Mouse (Mus musculus): ENCODE data around the gene Actr3b. TPM values are rescaled to one million over a fixed set of nuclear protein-coding genes. Genes with fewer than 3 reads are reported as not detected.

Gene Actr3b
- polyA plus RNA-seq, 1 experiment: not detected

DNA sequence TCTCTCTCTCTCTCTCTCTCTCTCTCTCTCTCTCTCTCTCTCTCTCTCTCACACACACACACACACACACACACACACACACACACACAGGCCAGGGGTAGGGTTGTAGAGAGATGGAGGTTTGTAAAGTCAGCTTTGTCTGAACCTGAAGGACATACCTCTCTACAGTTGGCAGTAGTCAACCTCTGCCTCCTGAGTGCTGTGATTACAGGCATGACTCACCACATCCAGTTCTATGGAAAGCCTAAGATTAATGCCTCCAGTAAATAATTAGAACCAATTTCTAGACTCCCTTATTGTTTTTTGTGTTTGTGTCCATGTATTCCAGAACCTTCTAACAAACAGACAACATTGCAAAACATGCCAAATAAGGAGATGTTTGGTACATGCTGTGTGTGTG, 11.9 kb upstream of the Actr3b start:
- H3K4me3 ChIP-seq (ENCODE audit: insufficient read depth, low read depth, low read length): no peak overlapping the region
- TF ChIP-seq CTCF (IDR thresholded peaks at IDR 0.05; ENCODE audit: insufficient read depth, low read depth, low read length): no peak
- no peak for TF ChIP-seq POLR2A (IDR thresholded peaks at IDR 0.05; ENCODE audit: insufficient read depth, low read depth, low read length)
- H3K4me1 ChIP-seq (ENCODE audit: control insufficient read depth, insufficient read depth, low read length): no peaks in the 10 kb centered on the region

DNA sequence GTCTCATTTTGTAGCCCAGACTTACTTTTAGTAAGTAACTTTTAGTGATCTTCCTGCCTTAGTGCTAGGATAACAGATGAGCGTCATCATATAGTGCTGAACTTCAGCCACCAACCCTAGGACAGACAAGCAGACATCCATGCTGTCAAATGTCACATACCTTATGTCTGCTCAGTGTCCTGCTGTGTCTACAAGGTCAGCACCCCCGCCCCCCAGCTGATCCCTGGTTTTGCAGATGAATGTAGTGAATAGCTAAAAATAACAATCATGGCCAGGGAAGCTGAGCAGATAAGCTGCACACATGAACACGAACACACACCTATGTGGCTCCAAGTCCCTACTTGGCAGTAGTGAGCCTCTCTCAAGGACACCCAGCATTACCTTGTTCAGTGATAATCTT, 11.2 kb upstream of the Actr3b start:
- no peak for TF ChIP-seq POLR2A (IDR thresholded peaks at IDR 0.05; ENCODE audit: insufficient read depth, low read depth, low read length)
- no peak for TF ChIP-seq CTCF (IDR thresholded peaks at IDR 0.05; ENCODE audit: insufficient read depth, low read depth, low read length)
- peak overlapping the region; percentile 44; the same call in 1 of the 2 replicates for H3K27ac ChIP-seq (ENCODE audit: insufficient read depth, low read depth, low read length)
- 89% methylated on average over 3 of the region's 3 CpGs for WGBS
- H3K4me1 ChIP-seq (ENCODE audit: control insufficient read depth, insufficient read depth, low read length): no peaks in the 10 kb centered on the region
- H3K4me3 ChIP-seq (ENCODE audit: insufficient read depth, low read depth, low read length): no peak overlapping the region

More for the DNA sequence above, 11.9 kb upstream of the Actr3b start:
- no peak overlapping the region for H3K27ac ChIP-seq (ENCODE audit: insufficient read depth, low read depth, low read length)

DNA sequence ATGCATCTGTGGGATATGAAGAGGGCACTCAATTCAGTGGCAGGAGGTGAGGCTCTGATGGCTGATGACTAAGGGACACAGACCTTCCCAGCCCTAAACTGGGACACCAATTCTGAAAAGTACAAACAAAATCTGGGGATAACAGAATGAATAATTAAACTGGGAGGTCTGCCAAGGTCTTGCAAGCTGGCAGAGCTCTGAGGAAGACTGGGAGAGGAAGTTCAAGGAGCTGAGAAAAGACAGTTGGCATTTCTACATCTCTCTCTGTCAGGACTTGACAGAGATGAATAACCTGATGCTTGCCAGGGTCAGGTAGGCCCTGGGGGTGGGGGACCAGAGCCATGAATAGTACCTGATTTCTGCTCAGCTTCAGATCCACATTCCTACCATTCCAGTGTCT, 8.2 kb upstream of the Actr3b start:
- H3K4me1 ChIP-seq (ENCODE audit: control insufficient read depth, insufficient read depth, low read length): no peaks in the 10 kb centered on the region
- no peak overlapping the region for H3K4me3 ChIP-seq (ENCODE audit: insufficient read depth, low read depth, low read length)
- TF ChIP-seq CTCF (IDR thresholded peaks at IDR 0.05; ENCODE audit: insufficient read depth, low read depth, low read length) (no peak), POLR2A (IDR thresholded peaks at IDR 0.05; ENCODE audit: insufficient read depth, low read depth, low read length) (no peak)
- H3K27ac ChIP-seq (ENCODE audit: insufficient read depth, low read depth, low read length): peak overlapping the region; percentile 45

DNA sequence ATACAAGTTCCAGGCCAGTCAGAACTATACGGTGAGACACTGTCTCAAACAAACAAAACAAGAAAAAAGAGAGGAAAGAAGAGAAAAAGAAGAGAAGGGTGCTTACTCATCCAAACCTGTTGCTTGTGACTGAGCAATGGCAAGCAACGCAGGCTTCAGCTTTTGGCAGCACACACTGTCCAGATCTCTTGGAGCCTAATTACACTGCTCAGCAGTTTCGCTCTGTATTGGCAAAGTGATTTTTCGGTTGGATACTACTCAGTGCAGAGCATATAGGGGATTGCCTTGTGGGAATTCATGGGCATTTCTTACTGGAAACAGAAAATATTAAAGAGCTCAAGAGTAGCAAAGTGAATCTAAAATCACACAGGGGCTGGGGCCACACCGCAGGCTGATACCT, 6.9 kb upstream of the Actr3b start:
- Histone ChIP-seq H3K27ac (ENCODE audit: insufficient read depth, low read depth, low read length) (no peak overlapping the region), H3K4me3 (ENCODE audit: insufficient read depth, low read depth, low read length) (no peak overlapping the region), H3K4me1 (ENCODE audit: control insufficient read depth, insufficient read depth, low read length) (no peaks in the 10 kb centered on the region)
- 69% methylated on average over 5 of the region's 5 CpGs for WGBS
- TF ChIP-seq POLR2A (IDR thresholded peaks at IDR 0.05; ENCODE audit: insufficient read depth, low read depth, low read length) (no peak), CTCF (IDR thresholded peaks at IDR 0.05; ENCODE audit: insufficient read depth, low read depth, low read length) (no peak)

DNA sequence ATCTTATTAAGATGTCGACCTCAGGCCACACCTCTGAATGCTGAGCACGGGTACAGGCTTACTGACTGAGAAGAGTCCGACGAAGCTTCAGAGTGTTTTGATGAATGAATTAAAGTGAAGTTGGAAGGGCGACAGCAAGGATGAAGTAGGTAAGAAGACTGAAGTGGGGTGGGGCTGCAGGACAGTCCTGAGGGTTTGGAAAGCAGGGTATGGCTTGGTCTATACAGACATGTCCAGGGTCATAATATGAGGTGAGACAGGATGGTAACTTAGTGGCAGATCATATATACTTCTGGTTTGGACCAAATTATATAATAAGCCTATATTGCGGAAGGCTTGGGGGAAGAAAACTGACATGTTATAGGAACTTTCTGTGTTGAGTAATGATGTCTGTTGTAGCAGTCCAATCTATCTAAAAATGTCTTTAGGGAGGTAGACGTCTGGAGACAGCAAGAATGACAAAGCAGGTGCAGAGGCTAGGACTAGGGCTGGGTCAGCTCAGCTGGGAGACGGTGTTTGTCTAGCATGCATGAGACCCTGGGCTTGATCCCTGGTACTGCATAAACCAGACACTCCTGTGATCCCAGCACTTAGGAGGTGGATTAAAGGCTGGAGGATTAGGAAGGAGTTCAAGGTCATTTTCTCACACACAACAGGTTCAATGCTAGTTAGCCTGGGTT, 6.1 kb upstream of the Actr3b start:
- TF ChIP-seq CTCF (IDR thresholded peaks at IDR 0.05; ENCODE audit: insufficient read depth, low read depth, low read length) (no peak), POLR2A (IDR thresholded peaks at IDR 0.05; ENCODE audit: insufficient read depth, low read depth, low read length) (no peak)
- Histone ChIP-seq H3K4me3 (ENCODE audit: insufficient read depth, low read depth, low read length) (no peak overlapping the region), H3K27ac (ENCODE audit: insufficient read depth, low read depth, low read length) (0 out of 2 replicates have a peak overlapping the region, but pooled peaks have one; percentile 13), H3K4me1 (ENCODE audit: control insufficient read depth, insufficient read depth, low read length) (no peaks in the 10 kb centered on the region)
- WGBS: 51% methylated on average over 8 of the region's 8 CpGs

DNA sequence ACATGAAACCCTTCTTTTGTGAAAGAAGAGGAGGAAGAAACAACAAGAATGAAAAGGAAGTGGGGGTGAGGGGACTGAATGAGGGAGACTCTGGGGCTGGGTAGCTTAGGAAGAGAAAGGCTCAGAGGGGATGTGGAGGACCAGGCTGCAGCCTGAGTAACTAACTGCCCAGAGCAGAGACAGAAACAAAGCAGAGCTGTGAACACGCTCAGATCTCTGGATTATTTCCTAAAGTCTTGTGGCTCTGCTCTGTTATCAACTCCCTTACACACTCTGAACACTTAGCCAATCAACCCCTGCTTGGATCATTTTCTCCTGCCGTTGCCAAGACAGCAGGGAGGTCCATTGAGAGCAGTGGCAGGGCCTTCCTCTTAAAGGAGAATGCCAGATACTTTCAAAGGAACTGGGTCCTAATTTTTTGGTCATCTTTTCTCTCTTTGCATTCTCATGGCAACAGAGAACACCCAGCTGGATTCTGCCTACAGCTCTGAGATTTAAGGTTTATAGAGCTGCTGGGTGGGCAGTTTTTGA, 5.5 kb upstream of the Actr3b start:
- WGBS: 16% methylated on average over 2 of the region's 2 CpGs
- TF ChIP-seq CTCF (IDR thresholded peaks at IDR 0.05; ENCODE audit: insufficient read depth, low read depth, low read length): no peak
- no peak for TF ChIP-seq POLR2A (IDR thresholded peaks at IDR 0.05; ENCODE audit: insufficient read depth, low read depth, low read length)
- H3K27ac ChIP-seq (ENCODE audit: insufficient read depth, low read depth, low read length): peak overlapping the region; percentile 13; the same call in 1 of the 2 replicates

DNA sequence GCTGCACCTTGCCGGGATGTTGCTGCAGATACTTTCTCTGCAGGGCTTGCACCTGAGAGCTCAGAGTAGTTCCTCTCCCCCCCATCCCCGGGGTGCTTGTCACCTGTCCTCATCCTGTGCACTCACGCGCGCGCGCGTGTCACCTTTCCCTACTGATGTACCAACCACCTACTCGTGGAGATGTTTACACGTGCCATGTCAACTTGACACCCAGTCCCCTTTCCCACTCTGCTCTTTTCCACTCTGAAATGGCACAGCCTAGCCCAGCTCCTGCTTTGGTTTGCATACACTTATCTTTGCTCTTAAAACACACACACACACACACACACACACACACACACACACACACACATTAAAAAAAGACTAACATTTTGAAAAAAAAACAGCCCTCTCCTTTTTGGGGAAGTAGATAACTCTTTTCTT, 624 bp downstream of the Actr3b start:
- WGBS: 5% methylated on average over 10 of the region's 10 CpGs
- peak overlapping the region; percentile 92 for H3K4me3 ChIP-seq (ENCODE audit: insufficient read depth, low read depth, low read length)
- peaks cover 5% of the 10 kb centered on the region; the same call in 1 of the 2 replicates for H3K4me1 ChIP-seq (ENCODE audit: control insufficient read depth, insufficient read depth, low read length)
- no peak for TF ChIP-seq POLR2A (IDR thresholded peaks at IDR 0.05; ENCODE audit: insufficient read depth, low read depth, low read length)
- TF ChIP-seq CTCF (IDR thresholded peaks at IDR 0.05; ENCODE audit: insufficient read depth, low read depth, low read length): no peak
- H3K27ac ChIP-seq (ENCODE audit: insufficient read depth, low read depth, low read length): peak overlapping the region; percentile 79

More for the DNA sequence above, 5.5 kb upstream of the Actr3b start:
- Histone ChIP-seq H3K4me1 (ENCODE audit: control insufficient read depth, insufficient read depth, low read length) (no peaks in the 10 kb centered on the region), H3K4me3 (ENCODE audit: insufficient read depth, low read depth, low read length) (no peak overlapping the region)

DNA sequence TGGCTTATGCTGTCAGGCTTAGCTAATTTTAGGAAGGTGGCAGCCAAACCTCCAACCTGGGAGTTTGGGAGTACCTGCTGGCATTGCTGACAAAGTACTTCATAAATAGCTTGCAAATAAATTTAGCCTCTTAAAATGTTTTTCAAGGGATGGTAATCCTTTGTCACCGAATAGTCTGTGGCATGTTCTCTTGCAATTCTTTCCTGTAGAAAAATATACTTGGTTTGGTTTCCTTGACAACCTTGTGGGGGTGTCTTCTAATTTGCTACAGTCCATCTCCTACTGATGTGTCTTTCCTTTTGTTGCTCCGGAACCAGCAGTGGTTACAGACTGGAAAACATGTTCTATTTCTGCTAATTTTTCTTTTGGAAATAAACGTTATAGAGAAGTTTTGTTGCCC, 1.1 kb downstream of the Actr3b start:
- TF ChIP-seq POLR2A (IDR thresholded peaks at IDR 0.05; ENCODE audit: insufficient read depth, low read depth, low read length) (no peak), CTCF (IDR thresholded peaks at IDR 0.05; ENCODE audit: insufficient read depth, low read depth, low read length) (no peak)
- WGBS: 17% methylated on average over 3 of the region's 3 CpGs
- Histone ChIP-seq H3K27ac (ENCODE audit: insufficient read depth, low read depth, low read length) (no peak overlapping the region), H3K4me3 (ENCODE audit: insufficient read depth, low read depth, low read length) (no peak overlapping the region), H3K4me1 (ENCODE audit: control insufficient read depth, insufficient read depth, low read length) (peaks cover 5% of the 10 kb centered on the region; the same call in 1 of the 2 replicates)

DNA sequence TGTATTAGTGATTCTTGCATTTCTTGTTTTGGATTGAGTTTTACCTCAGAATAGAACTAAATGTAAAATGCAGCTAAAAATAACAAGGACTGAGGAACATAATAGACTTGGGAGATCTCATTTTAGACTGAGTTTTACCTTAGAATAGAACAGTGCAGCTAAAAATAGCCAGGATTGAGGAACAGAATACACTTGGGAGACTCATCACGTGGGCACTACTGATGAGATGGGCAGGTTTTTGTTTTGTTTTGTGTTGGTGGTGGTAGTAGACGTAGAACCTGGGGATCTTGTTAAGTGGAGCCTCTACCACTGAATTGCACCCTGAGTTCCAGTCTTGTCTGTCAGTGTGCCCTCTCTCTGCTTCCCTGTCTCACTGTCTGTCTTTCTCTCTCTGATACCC, 2.1 kb downstream of the Actr3b start:
- no peak overlapping the region for H3K27ac ChIP-seq (ENCODE audit: insufficient read depth, low read depth, low read length)
- 27% methylated on average over 2 of the region's 2 CpGs for WGBS

More for the DNA sequence above, 2.1 kb downstream of the Actr3b start:
- H3K4me3 ChIP-seq (ENCODE audit: insufficient read depth, low read depth, low read length): peak overlapping the region; percentile 44
- TF ChIP-seq CTCF (IDR thresholded peaks at IDR 0.05; ENCODE audit: insufficient read depth, low read depth, low read length): no peak
- TF ChIP-seq POLR2A (IDR thresholded peaks at IDR 0.05; ENCODE audit: insufficient read depth, low read depth, low read length): no peak
- H3K4me1 ChIP-seq (ENCODE audit: control insufficient read depth, insufficient read depth, low read length): peaks cover 5% of the 10 kb centered on the region; the same call in 1 of the 2 replicates
